Mouse (Mus musculus) MEL (cell line): ENCODE data around the gene Metap2. TPM values are rescaled to one million over a fixed set of nuclear protein-coding genes. Genes with fewer than 3 reads are reported as not detected.

ENCODE experiments used
- DNase-seq: peaks from one replicate; pipeline ENCODE4 v3.0.0; 2011; ENCODE audit warnings: low read depth, low spot score
- H3K27ac ChIP-seq: 2 replicates; pipeline ENCODE4 v1.5.1; 2012; ENCODE audit warnings: low read depth, mild to moderate bottlenecking, control low read depth, low read length, moderate library complexity; ENCODE audit not compliant: control insufficient read depth
- H3K27me3 ChIP-seq, 2 experiments: fragments of 150-350 bp in 1 of 2; sonication (generic) in 1 of 2; 2 replicates each; pipeline ENCODE4 v1.6.1; 2012; ENCODE audit warnings: low read length in 2 of 2, mild to moderate bottlenecking in 2 of 2, improper control_type of control experiment in 1 of 2, moderate library complexity in 1 of 2; ENCODE audit not compliant: insufficient read depth in 2 of 2, control insufficient read depth in 1 of 2
- H3K36me3 ChIP-seq, 2 experiments: 2 replicates each; pipeline ENCODE4 v1.6.1; 2012 to 2014; ENCODE audit warnings: low read length in 2 of 2, improper control_type of control experiment in 1 of 2, inconsistent platforms in 1 of 2, mild to moderate bottlenecking in 1 of 2; ENCODE audit not compliant: insufficient read depth in 2 of 2, control insufficient read depth in 1 of 2
- H3K4me1 ChIP-seq, 2 experiments: fragments of 150-350 bp in 1 of 2; sonication (generic) in 1 of 2; 2 replicates each; pipeline ENCODE4 v1.6.1; 2012; ENCODE audit warnings: low read length in 2 of 2, improper control_type of control experiment in 1 of 2, mild to moderate bottlenecking in 1 of 2; ENCODE audit not compliant: insufficient read depth in 2 of 2, control insufficient read depth in 1 of 2
- H3K4me3 ChIP-seq, 2 experiments: fragments of 150-350 bp in 1 of 2; sonication (generic) in 1 of 2; 2 replicates each; pipeline ENCODE4 v1.5.1; 2012; ENCODE audit warnings: low read depth in 2 of 2, low read length in 2 of 2, mild to moderate bottlenecking in 2 of 2, moderate library complexity in 2 of 2, control low read depth in 1 of 2, improper control_type of control experiment in 1 of 2; ENCODE audit not compliant: control insufficient read depth in 1 of 2, insufficient read depth in 1 of 2
- H3K79me2 ChIP-seq: 2 replicates; pipeline ENCODE4 v1.6.1; 2012; ENCODE audit warnings: mild to moderate bottlenecking, low read length, moderate library complexity; ENCODE audit not compliant: control insufficient read depth, poor library complexity, insufficient read depth
- H3K9ac ChIP-seq: 2 replicates; pipeline ENCODE4 v1.6.1; 2012; ENCODE audit warnings: low read depth, mild to moderate bottlenecking, control low read depth, low read length, moderate library complexity; ENCODE audit not compliant: control insufficient read depth, poor library complexity, severe bottlenecking
- H3K9me3 ChIP-seq: fragments of 150-350 bp; sonication (generic); replicated peaks from 2 replicates; pipeline ENCODE4 v1.6.1; 2012; ENCODE audit warnings: mild to moderate bottlenecking, low read length, improper control_type of control experiment, moderate library complexity; ENCODE audit not compliant: insufficient read depth
- CHD2 ChIP-seq: IDR thresholded peaks from 2 replicates; pipeline ENCODE4 v1.6.1; 2011; ENCODE audit warnings: low read length, improper control_type of control experiment
- ELF1 ChIP-seq: IDR thresholded peaks from 2 replicates; pipeline ENCODE4 v1.6.1; 2014; ENCODE audit warnings: low read depth, mild to moderate bottlenecking, inconsistent platforms, low read length, improper control_type of control experiment, moderate library complexity
- EP300 ChIP-seq, 2 experiments: IDR thresholded peaks; 2 replicates each; pipeline ENCODE4 v1.6.1; 2011; ENCODE audit warnings: improper control_type of control experiment in 2 of 2, low read length in 2 of 2, low read depth in 1 of 2, mild to moderate bottlenecking in 1 of 2
- GATA1 ChIP-seq: IDR thresholded peaks from 2 replicates; pipeline ENCODE4 v1.6.1; 2011; ENCODE audit warnings: low read depth, low read length, improper control_type of control experiment
- MAFK ChIP-seq: IDR thresholded peaks from 2 replicates; pipeline ENCODE4 v1.6.1; 2011; ENCODE audit warnings: low read depth, mild to moderate bottlenecking, low read length, improper control_type of control experiment, borderline replicate concordance
- MEF2A ChIP-seq: IDR thresholded peaks from 2 replicates; pipeline ENCODE4 v1.6.1; 2014; ENCODE audit warnings: low read depth, mild to moderate bottlenecking, inconsistent platforms, low read length, improper control_type of control experiment; ENCODE audit not compliant: poor library complexity, insufficient replicate concordance, severe bottlenecking; ENCODE audit errors: extremely low read depth
- MYC ChIP-seq: IDR thresholded peaks from 2 replicates; pipeline ENCODE4 v1.6.1; 2011; ENCODE audit warnings: low read depth, mild to moderate bottlenecking, low read length, improper control_type of control experiment, moderate library complexity
- NELFE ChIP-seq: IDR thresholded peaks from 2 replicates; pipeline ENCODE4 v1.6.1; 2011; ENCODE audit warnings: low read depth, low read length, improper control_type of control experiment
- POLR2AphosphoS2 ChIP-seq: IDR thresholded peaks from 2 replicates; pipeline ENCODE4 v1.6.1; 2011; ENCODE audit warnings: low read length, improper control_type of control experiment
- RCOR1 ChIP-seq: IDR thresholded peaks from 2 replicates; pipeline ENCODE4 v1.6.1; 2012; ENCODE audit warnings: low read depth, mild to moderate bottlenecking, inconsistent platforms, low read length, improper control_type of control experiment
- TAL1 ChIP-seq: IDR thresholded peaks from 2 replicates; pipeline ENCODE4 v1.6.1; 2012; ENCODE audit warnings: mild to moderate bottlenecking, inconsistent platforms, low read length, moderate library complexity, mixed read lengths
- TBP ChIP-seq: IDR thresholded peaks from 2 replicates; pipeline ENCODE4 v1.8.0; 2011; ENCODE audit warnings: low read depth, low read length, improper control_type of control experiment
- TCF12 ChIP-seq: IDR thresholded peaks from 2 replicates; pipeline ENCODE4 v1.6.1; 2014; ENCODE audit warnings: low read depth, mild to moderate bottlenecking, inconsistent platforms, low read length, improper control_type of control experiment, moderate library complexity
- UBTF ChIP-seq: IDR thresholded peaks from 2 replicates; pipeline ENCODE4 v1.6.1; 2012; ENCODE audit warnings: low read depth, mild to moderate bottlenecking, inconsistent platforms, low read length, improper control_type of control experiment, moderate library complexity, borderline replicate concordance; ENCODE audit not compliant: insufficient read depth
- ZNF384 ChIP-seq: IDR thresholded peaks from 2 replicates; pipeline ENCODE4 v1.6.1; 2012; ENCODE audit warnings: low read depth, mild to moderate bottlenecking, inconsistent platforms, low read length, improper control_type of control experiment
- polyA plus RNA-seq, 2 experiments: library from polyadenylated mRNA; stranded (reverse) in 1 of 2; unstranded in 1 of 2; fragments of >175 nt in 1 of 2; fragments of >200 nt in 1 of 2; gene quantifications; 2 replicates each; pipeline versions ENCODE4 v1.2.1 to v1.2.4; 2012; ENCODE audit warnings: low replicate concordance in 2 of 2, low read depth in 1 of 2; ENCODE audit not compliant: insufficient read length in 2 of 2, insufficient read depth in 1 of 2, missing spikeins in 1 of 2
- total RNA-seq: library from RNA; depleted of rRNA; stranded (reverse); fragments of 300-350 nt; gene quantifications from 2 replicates; pipeline ENCODE4 v1.2.3, GENCODE M21; 2012

The Metap2 gene
- total and polyA plus RNA-seq, 3 experiments, result 326 to 2,567 (median 921) TPM

DNA sequence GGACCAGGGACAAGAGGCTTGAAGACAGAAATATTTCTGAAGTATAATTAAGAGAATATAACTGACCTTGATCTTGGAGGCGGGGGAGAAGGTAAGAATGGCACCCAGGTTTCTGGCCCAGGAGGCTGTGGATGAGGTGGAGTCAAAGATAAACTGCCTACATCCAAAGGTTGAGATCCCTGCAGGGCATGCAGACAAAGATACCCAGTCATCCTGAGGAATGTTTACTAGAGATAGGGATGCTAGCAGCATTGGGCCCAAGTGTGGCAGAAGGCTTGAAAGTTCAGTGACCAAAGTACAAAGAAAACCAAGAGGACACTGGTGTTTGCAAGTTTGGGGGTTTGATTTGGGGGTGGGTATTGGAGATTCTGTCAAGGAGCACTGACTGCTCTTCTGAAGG is 5.9 kb downstream of the Metap2 start:
- Histone ChIP-seq H3K27me3 (no peaks in the 10 kb centered on the region), H3K9ac (peak overlapping the region; percentile 98), H3K36me3 (peaks cover 6 to 33% of the 10 kb centered on the region in 2 experiments), H3K79me2 (peaks cover 35% of the 10 kb centered on the region), H3K27ac (peak overlapping the region; percentile 84), H3K4me1 (peaks cover 6 to 18% of the 10 kb centered on the region in 2 experiments), H3K4me3 (peak overlapping the region; percentile 19 to 98; a peak in 3 of 4 replicates), H3K9me3 (no peaks in the 10 kb centered on the region)
- TF ChIP-seq TCF12 (peak; percentile 55; the same call in 1 of the 2 replicates), GATA1 (peak; percentile 55; the same call in 1 of the 2 replicates), NELFE (0 out of 2 replicates have a peak, but pooled peaks have one; percentile 2), TAL1 (peak; percentile 75), CHD2 (no peak), EP300 (IDR thresholded peaks at IDR 0.05; ENCODE audit: low read depth in 1 of 2, low read length in 2 of 2) (peak in 1 of 2 experiments; percentile 70; a peak in 2 of 4 replicates), TBP (no peak)
- peak; percentile 61 for DNase-seq

- no peaks in the 10 kb centered on the region for H3K27me3 ChIP-seq
- H3K4me1 ChIP-seq, result peaks cover 7 to 21% of the 10 kb centered on the region in 2 experiments
- no peak for TF ChIP-seq MEF2A
- TF ChIP-seq NELFE, result 0 out of 2 replicates have a peak, but pooled peaks have one; percentile 7
- TF ChIP-seq UBTF, result no peak
- 0 out of 2 replicates have a peak, but pooled peaks have one; percentile 10 for TF ChIP-seq MYC
- TF ChIP-seq POLR2AphosphoS2, result no peak
- no peak for TF ChIP-seq MAFK
- no peak for TF ChIP-seq TAL1
- TF ChIP-seq ELF1, result no peak
- TF ChIP-seq GATA1, result peak; percentile 23; the same call in 1 of the 2 replicates
- TF ChIP-seq ZNF384, result no peak
- no peak for TF ChIP-seq RCOR1
- H3K36me3 ChIP-seq, result peaks cover 6 to 36% of the 10 kb centered on the region in 2 experiments
- peak overlapping the region; percentile 81 to 98 for H3K4me3 ChIP-seq
- peak overlapping the region; percentile 98 for H3K9ac ChIP-seq
- peak; percentile 60 for DNase-seq
- H3K27ac ChIP-seq, result peak overlapping the region; percentile 84
- peaks cover 38% of the 10 kb centered on the region for H3K79me2 ChIP-seq
- no peaks in the 10 kb centered on the region for H3K9me3 ChIP-seq
Measured at GRCm38 (mm10) chr10:93890565-93890964, 6.3 kb downstream of the Metap2 start.
